ENCODE assay signal across 8 mouse cellular contexts in the genomic region with DNA sequence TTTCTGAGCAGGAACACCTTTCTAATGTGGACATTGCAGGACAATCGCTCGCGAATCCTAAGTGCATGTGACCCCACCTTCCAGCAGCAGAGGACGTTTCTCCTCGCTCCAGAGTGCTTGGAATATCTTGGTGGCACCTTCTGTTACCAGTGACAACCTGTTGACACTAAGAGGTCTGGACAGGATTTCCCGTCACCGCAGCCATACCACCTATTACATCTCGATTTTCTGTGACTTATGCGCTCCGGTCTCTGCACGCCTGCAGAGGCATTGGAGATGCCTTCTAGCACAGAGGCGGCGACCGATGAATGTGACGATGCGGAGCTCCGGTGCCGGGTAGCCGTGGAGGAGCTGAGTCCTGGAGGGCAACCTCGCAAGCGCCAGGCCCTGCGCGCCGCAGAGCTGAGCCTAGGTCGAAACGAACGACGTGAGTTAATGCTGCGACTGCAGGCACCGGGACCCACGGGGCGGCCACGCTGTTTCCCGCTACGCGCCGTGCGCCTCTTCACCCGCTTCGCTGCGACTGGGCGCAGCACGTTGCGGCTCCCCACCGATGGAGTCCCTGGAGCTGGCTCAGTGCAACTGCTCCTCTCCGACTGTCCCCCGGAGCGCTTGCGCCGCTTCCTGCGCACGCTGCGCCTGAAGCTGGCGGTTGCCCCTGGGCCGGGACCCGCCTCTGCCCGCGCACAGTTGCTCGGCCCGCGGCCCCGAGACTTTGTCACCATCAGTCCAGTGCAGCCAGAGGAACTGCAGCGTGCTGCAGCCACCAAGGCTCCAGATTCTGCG. TPM values are rescaled to one million over a fixed set of nuclear protein-coding genes. Genes with fewer than 3 reads are reported as not detected.
A peak's percentile ranks its signal among the peaks of the same experiment; 100 is the strongest.
DNase-seq lines count a peak whose midpoint lies in the region; ATAC-seq and TF ChIP-seq lines count a peak whose summit lies in the region.

No protein-coding gene starts in this region.

- WGBS in kidney, adult 2 months = under 1% methylated on average over 64 of the region's 64 CpGs
- under 1% methylated on average over 64 of the region's 64 CpGs for WGBS in embryonic facial prominence, embryonic 11.5 days
- WGBS in hindbrain, embryonic 13.5 days = under 1% methylated on average over 64 of the region's 64 CpGs
- WGBS in spleen, adult 2 months = 1% methylated on average over 64 of the region's 64 CpGs

- no peak for TF ChIP-seq CTCF in kidney, adult 2 months (conservative IDR thresholded peaks at IDR 0.05; ENCODE audit: insufficient read depth, insufficient read length, low read depth, low read length)
- TF ChIP-seq CTCF in ES-Bruce4 (IDR thresholded peaks at IDR 0.05; ENCODE audit: low read depth, low read length) = no peak
- TF ChIP-seq CTCF in spleen, adult 2 months (IDR thresholded peaks at IDR 0.05; ENCODE audit: extremely low read depth, insufficient read depth, insufficient read length, insufficient replicate concordance) = no peak

- no peak for DNase-seq in kidney, adult 2 months
- DNase-seq in kidney, adult 18-20 months = no peak
- peak; percentile 45 for DNase-seq in embryonic facial prominence, embryonic 11.5 days (ENCODE audit: low spot score)
- DNase-seq in lung, postnatal 4 days = peak; percentile 40 to 56
- peak in 1 of 2 experiments; percentile 39 for DNase-seq in spleen, adult 2 months (ENCODE audit: low read depth in 1 of 2, low spot score in 2 of 2)
- no peak for DNase-seq in urinary bladder, postnatal 10 days (ENCODE audit: low spot score)

- no peaks in the 10 kb centered on the region for H3K27me3 ChIP-seq in kidney, adult 2 months (replicated peaks; ENCODE audit: control insufficient read depth, insufficient read depth, low read length)
- no peaks in the 10 kb centered on the region for H3K27me3 ChIP-seq in ES-Bruce4 (ENCODE audit: control insufficient read depth, insufficient read depth, low read length, poor library complexity, severe bottlenecking)
- H3K27me3 ChIP-seq in embryonic facial prominence, embryonic 11.5 days (ENCODE audit: control insufficient read depth, insufficient read depth, low read length) = no peaks in the 10 kb centered on the region
- H3K27me3 ChIP-seq in hindbrain, embryonic 13.5 days = peaks cover 7% of the 10 kb centered on the region; the same call in 1 of the 2 replicates
- no peaks in the 10 kb centered on the region for H3K27me3 ChIP-seq in spleen, adult 2 months (ENCODE audit: control insufficient read depth, insufficient read depth, low read length)

- peak overlapping the region; percentile 95 for H3K4me2 ChIP-seq in embryonic facial prominence, embryonic 11.5 days (ENCODE audit: low read depth, low read length)
- H3K4me2 ChIP-seq in hindbrain, embryonic 13.5 days = peak overlapping the region; percentile 99

- no peak for TF ChIP-seq EP300 in ES-Bruce4 (IDR thresholded peaks at IDR 0.05; ENCODE audit: insufficient read depth, low read depth, low read length)

- H3K9me3 ChIP-seq in ES-Bruce4 (replicated peaks; ENCODE audit: control insufficient read depth, insufficient read depth, low read length, poor library complexity, severe bottlenecking) = no peaks in the 10 kb centered on the region
- no peaks in the 10 kb centered on the region for H3K9me3 ChIP-seq in embryonic facial prominence, embryonic 11.5 days (replicated peaks; ENCODE audit: control insufficient read depth, low read length)
- no peaks in the 10 kb centered on the region for H3K9me3 ChIP-seq in hindbrain, embryonic 13.5 days

- H3K4me1 ChIP-seq in kidney, adult 2 months (ENCODE audit: control insufficient read depth, insufficient read depth, low read length) = peaks cover 10% of the 10 kb centered on the region; the same call in 1 of the 2 replicates
- no peaks in the 10 kb centered on the region for H3K4me1 ChIP-seq in ES-Bruce4 (ENCODE audit: control insufficient read depth, insufficient read depth, low read length)
- peaks cover 6% of the 10 kb centered on the region for H3K4me1 ChIP-seq in embryonic facial prominence, embryonic 11.5 days (ENCODE audit: control insufficient read depth, insufficient read depth, low read length)
- peaks cover 33% of the 10 kb centered on the region for H3K4me1 ChIP-seq in hindbrain, embryonic 13.5 days (replicated peaks)
- peaks cover 9% of the 10 kb centered on the region; the same call in 1 of the 2 replicates for H3K4me1 ChIP-seq in spleen, adult 2 months (ENCODE audit: control insufficient read depth, insufficient read depth, insufficient read length)

- H3K4me3 ChIP-seq in kidney, adult 2 months (ENCODE audit: insufficient read depth, low read depth, low read length) = peak overlapping the region; percentile 44; the same call in 1 of the 2 replicates
- peak overlapping the region; percentile 95 for H3K4me3 ChIP-seq in ES-Bruce4 (ENCODE audit: low read depth, low read length)
- peak overlapping the region; percentile 72 for H3K4me3 ChIP-seq in embryonic facial prominence, embryonic 11.5 days (ENCODE audit: low read depth, low read length)
- peak overlapping the region; percentile 51 for H3K4me3 ChIP-seq in hindbrain, embryonic 13.5 days
- peak overlapping the region; percentile 56 for H3K4me3 ChIP-seq in spleen, adult 2 months (ENCODE audit: extremely low read depth, insufficient read depth, insufficient read length)

- 0 out of 2 replicates have a peak, but pooled peaks have one; percentile 24 for ATAC-seq in embryonic facial prominence, embryonic 11.5 days (replicated peaks; ENCODE audit: insufficient number of reproducible peaks, low FRiP score, low TSS enrichment, low read depth)
- no peak for ATAC-seq in hindbrain, embryonic 13.5 days (ENCODE audit: low FRiP score)

- peak overlapping the region; percentile 69 for H3K9ac ChIP-seq in ES-Bruce4 (ENCODE audit: low read depth, poor library complexity, severe bottlenecking)
- peak overlapping the region; percentile 80 for H3K9ac ChIP-seq in embryonic facial prominence, embryonic 11.5 days (replicated peaks; ENCODE audit: low read length)
- H3K9ac ChIP-seq in hindbrain, embryonic 13.5 days = peak overlapping the region; percentile 67

- H3K27ac ChIP-seq in kidney, adult 2 months (ENCODE audit: insufficient read depth, low read depth, low read length) = no peak overlapping the region
- peak overlapping the region; percentile 27; the same call in 1 of the 2 replicates for H3K27ac ChIP-seq in ES-Bruce4 (ENCODE audit: insufficient read depth, low read length)
- H3K27ac ChIP-seq in embryonic facial prominence, embryonic 11.5 days (replicated peaks; ENCODE audit: low read depth, low read length) = no peak overlapping the region
- H3K27ac ChIP-seq in hindbrain, embryonic 13.5 days = no peak overlapping the region
- no peak overlapping the region for H3K27ac ChIP-seq in spleen, adult 2 months (ENCODE audit: insufficient read depth, low read length)

- H3K36me3 ChIP-seq in kidney, adult 2 months (ENCODE audit: control insufficient read depth, insufficient read depth, low read length) = no peaks in the 10 kb centered on the region
- peaks cover 16% of the 10 kb centered on the region for H3K36me3 ChIP-seq in ES-Bruce4 (ENCODE audit: control insufficient read depth, insufficient read depth, low read length, poor library complexity, severe bottlenecking)
- no peaks in the 10 kb centered on the region; the same call in 1 of the 2 replicates for H3K36me3 ChIP-seq in embryonic facial prominence, embryonic 11.5 days (replicated peaks; ENCODE audit: control insufficient read depth, insufficient read depth, low read depth, low read length)
- no peaks in the 10 kb centered on the region for H3K36me3 ChIP-seq in hindbrain, embryonic 13.5 days
- H3K36me3 ChIP-seq in spleen, adult 2 months (ENCODE audit: control insufficient read depth, insufficient read depth, low read length) = no peaks in the 10 kb centered on the region

- TF ChIP-seq POLR2A in kidney, adult 2 months (IDR thresholded peaks at IDR 0.05; ENCODE audit: low read depth, low read length) = no peak
- TF ChIP-seq POLR2A in ES-Bruce4 (IDR thresholded peaks at IDR 0.05; ENCODE audit: insufficient read depth, low read length) = no peak
- no peak for TF ChIP-seq POLR2A in spleen, adult 2 months (IDR thresholded peaks at IDR 0.05; ENCODE audit: low read depth, low read length)

RNA-seq across cellular contexts. Expression of gene Pif1, which starts 0.8 kb away (rescaled TPM):
- polyA plus RNA-seq in kidney, adult 2 months (2012; rRNA removed) = 0.08 and 0.11 TPM in 2 replicates
- 27.7 and 32.3 TPM in 2 replicates for polyA plus RNA-seq in ES-Bruce4 (2011; ENCODE audit: insufficient read depth, insufficient read length, low read depth, missing spikeins)
- 9.7 and 10.4 TPM in 2 replicates for polyA plus RNA-seq in embryonic facial prominence, embryonic 11.5 days (2014; fragmentation: Nextera tagmentation; extraction: Ambion mirVana)
- polyA plus RNA-seq in hindbrain, embryonic 13.5 days (2015; fragmentation: Nextera tagmentation; extraction: Ambion mirVana) = 3.8 and 4.4 TPM in 2 replicates
- 4.3 and 6.4 TPM in 2 replicates for polyA plus RNA-seq in spleen, adult 2 months (2012; rRNA removed)

RNA-seq across cellular contexts. Expression of gene Plekho2, which starts 7.9 kb away (rescaled TPM):
- 9.8 and 10.4 TPM in 2 replicates for polyA plus RNA-seq in kidney, adult 2 months (2012; rRNA removed)
- 6.1 and 6.2 TPM in 2 replicates for polyA plus RNA-seq in ES-Bruce4 (2011; ENCODE audit: insufficient read depth, insufficient read length, low read depth, missing spikeins)
- polyA plus RNA-seq in embryonic facial prominence, embryonic 11.5 days (2014; fragmentation: Nextera tagmentation; extraction: Ambion mirVana) = 10.6 and 11.2 TPM in 2 replicates
- 5.8 and 7.6 TPM in 2 replicates for polyA plus RNA-seq in hindbrain, embryonic 13.5 days (2015; fragmentation: Nextera tagmentation; extraction: Ambion mirVana)
- 55.8 and 61.8 TPM in 2 replicates for polyA plus RNA-seq in spleen, adult 2 months (2012; rRNA removed)

RNA-seq across cellular contexts. Expression of gene Rbpms2, which starts 41.7 kb away (rescaled TPM):
- polyA plus RNA-seq in kidney, adult 2 months (2012; rRNA removed) = 257 and 303 TPM in 2 replicates
- 162 and 174 TPM in 2 replicates for polyA plus RNA-seq in ES-Bruce4 (2011; ENCODE audit: insufficient read depth, insufficient read length, low read depth, missing spikeins)
- polyA plus RNA-seq in embryonic facial prominence, embryonic 11.5 days (2014; fragmentation: Nextera tagmentation; extraction: Ambion mirVana) = 20.4 and 25.8 TPM in 2 replicates
- polyA plus RNA-seq in hindbrain, embryonic 13.5 days (2015; fragmentation: Nextera tagmentation; extraction: Ambion mirVana) = 5.0 and 5.4 TPM in 2 replicates
- polyA plus RNA-seq in spleen, adult 2 months (2012; rRNA removed) = 13.9 and 17.9 TPM in 2 replicates

Comparison
In these comparisons a context has a peak if more than half of its experiments do, and no peak if none do; other contexts are left out.
1. DNase-seq: peak in embryonic facial prominence, embryonic 11.5 days (single experiment) and lung, postnatal 4 days (2 of 2); none in kidney, adult 2 months (single experiment), kidney, adult 18-20 months (single experiment) and urinary bladder, postnatal 10 days (single experiment).
2. H3K4me3 ChIP-seq: peak in every context shown above with its lines; median percentile 95 in ES-Bruce4; 72 in embryonic facial prominence, embryonic 11.5 days; 56 in spleen, adult 2 months; 51 in hindbrain, embryonic 13.5 days; 44 in kidney, adult 2 months.
3. Peak in every context shown above with its lines, with median percentiles within 50 percentile points of each other: H3K9ac ChIP-seq.